Mouse (Mus musculus): Measurements from ENCODE around the gene Vmn1r188. TPM values are rescaled to one million over a fixed set of nuclear protein-coding genes. Genes with fewer than 3 reads are reported as not detected.

Gene Vmn1r188
- polyA plus RNA-seq, 1 experiment, result not detected

DNA sequence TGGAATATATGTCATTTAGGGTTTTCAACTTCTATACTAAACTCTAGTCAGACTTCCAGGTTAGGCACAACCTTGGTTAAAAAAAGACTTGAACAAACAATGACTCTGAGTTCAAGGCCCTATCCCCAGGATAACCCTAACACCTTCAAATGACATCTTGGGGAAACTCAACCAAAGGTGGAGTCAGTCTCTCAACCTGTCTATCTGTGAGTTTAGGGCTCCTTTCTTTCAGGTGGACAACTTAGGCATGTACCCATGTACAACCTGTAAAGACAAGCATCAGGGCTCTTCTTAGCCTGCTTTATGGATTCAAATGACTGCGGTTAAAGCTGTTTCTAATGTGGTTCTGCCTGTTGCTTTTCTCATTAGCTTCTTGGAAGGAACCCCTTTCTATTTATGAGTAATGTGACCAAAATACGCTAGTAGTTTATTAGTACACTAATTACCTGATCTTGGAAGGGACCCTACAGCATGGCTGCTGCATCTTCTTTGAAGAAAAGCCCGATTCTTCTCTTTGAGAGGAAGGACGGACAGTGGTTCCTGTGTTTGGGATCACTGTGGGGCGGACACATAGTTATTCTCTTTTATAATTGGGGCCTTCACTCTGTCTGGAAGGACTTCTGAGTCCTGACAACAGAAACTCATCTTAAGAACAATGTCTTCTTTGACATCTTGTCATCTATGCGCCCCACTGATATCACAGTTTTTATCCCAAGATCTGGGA lies 39.6 kb upstream of the Vmn1r188 start:
- Histone ChIP-seq H3K36me3 (ENCODE audit: control insufficient read depth, insufficient read depth) (no peaks in the 10 kb centered on the region), H3K4me3 (no peak overlapping the region), H3K27me3 (ENCODE audit: control insufficient read depth, insufficient read depth, insufficient read length) (no peaks in the 10 kb centered on the region), H3K79me2 (ENCODE audit: control insufficient read depth, insufficient read depth) (no peaks in the 10 kb centered on the region), H3K4me2 (ENCODE audit: low read depth) (peak overlapping the region; percentile 76), H3ac (ENCODE audit: control insufficient read depth, insufficient read length) (no peak overlapping the region)
- no peak for TF ChIP-seq TCF3 (IDR thresholded peaks at IDR 0.05; ENCODE audit: insufficient read length, low read depth)
- no peak for TF ChIP-seq SRF (IDR thresholded peaks at IDR 0.05; ENCODE audit: control insufficient read depth, insufficient read length, low read depth)
- no peak for TF ChIP-seq POLR2A (IDR thresholded peaks at IDR 0.05; ENCODE audit: insufficient read length, low read depth)
- TF ChIP-seq TCF12 (IDR thresholded peaks at IDR 0.05; ENCODE audit: insufficient read depth, poor library complexity, severe bottlenecking), result no peak
- no peak for TF ChIP-seq USF1 (IDR thresholded peaks at IDR 0.05; ENCODE audit: low read depth)
- TF ChIP-seq MAX (IDR thresholded peaks at IDR 0.05; ENCODE audit: low read depth), result no peak
- no peak for TF ChIP-seq MYOD1 (IDR thresholded peaks at IDR 0.05; ENCODE audit: control insufficient read depth in 1 of 3, insufficient read length in 2 of 3, low read depth in 2 of 3)
- TF ChIP-seq E2F4 (IDR thresholded peaks at IDR 0.05; ENCODE audit: insufficient read depth), result no peak
- no peak for TF ChIP-seq REST (IDR thresholded peaks at IDR 0.05; ENCODE audit: insufficient read depth, insufficient read length)
- TF ChIP-seq MYOG (IDR thresholded peaks at IDR 0.05; ENCODE audit: control insufficient read depth in 1 of 3, insufficient read depth in 1 of 3, insufficient read length in 2 of 3, low read depth in 2 of 3), result no peak

GRCm38 (mm10) chr13:22045311-22045710 lies 38.9 kb upstream of the Vmn1r188 start:
- H3K36me3 ChIP-seq (ENCODE audit: control insufficient read depth, insufficient read depth), result no peaks in the 10 kb centered on the region
- H3K4me3 ChIP-seq, result no peak overlapping the region
- no peak overlapping the region for H3K4me2 ChIP-seq (ENCODE audit: low read depth)
- H3K27me3 ChIP-seq (ENCODE audit: control insufficient read depth, insufficient read depth, insufficient read length), result no peaks in the 10 kb centered on the region
- no peak for TF ChIP-seq TCF3 (IDR thresholded peaks at IDR 0.05; ENCODE audit: insufficient read length, low read depth)
- TF ChIP-seq MYOD1 (IDR thresholded peaks at IDR 0.05; ENCODE audit: control insufficient read depth in 1 of 3, insufficient read length in 2 of 3, low read depth in 2 of 3), result no peak
- no peak for TF ChIP-seq POLR2A (IDR thresholded peaks at IDR 0.05; ENCODE audit: insufficient read length, low read depth)
- TF ChIP-seq TCF12 (IDR thresholded peaks at IDR 0.05; ENCODE audit: insufficient read depth, poor library complexity, severe bottlenecking), result no peak
- no peaks in the 10 kb centered on the region for H3K79me2 ChIP-seq (ENCODE audit: control insufficient read depth, insufficient read depth)
- no peak overlapping the region for H3ac ChIP-seq (ENCODE audit: control insufficient read depth, insufficient read length)

GRCm38 (mm10) chr13:22049041-22049440 lies 35.2 kb upstream of the Vmn1r188 start:
- Histone ChIP-seq H3ac (ENCODE audit: control insufficient read depth, insufficient read length) (no peak overlapping the region), H3K79me2 (ENCODE audit: control insufficient read depth, insufficient read depth) (no peaks in the 10 kb centered on the region), H3K27me3 (ENCODE audit: control insufficient read depth, insufficient read depth, insufficient read length) (no peaks in the 10 kb centered on the region), H3K4me3 (peak overlapping the region; percentile 30), H3K4me2 (ENCODE audit: low read depth) (no peak overlapping the region), H3K36me3 (ENCODE audit: control insufficient read depth, insufficient read depth) (no peaks in the 10 kb centered on the region)
- TF ChIP-seq POLR2AphosphoS2 (IDR thresholded peaks at IDR 0.05; ENCODE audit: insufficient read length, low read depth) (no peak), TCF3 (IDR thresholded peaks at IDR 0.05; ENCODE audit: insufficient read length, low read depth) (no peak), REST (IDR thresholded peaks at IDR 0.05; ENCODE audit: insufficient read depth, insufficient read length) (no peak), E2F4 (IDR thresholded peaks at IDR 0.05; ENCODE audit: insufficient read depth) (no peak), SRF (IDR thresholded peaks at IDR 0.05; ENCODE audit: control insufficient read depth, insufficient read length, low read depth) (no peak), MAX (IDR thresholded peaks at IDR 0.05; ENCODE audit: low read depth) (no peak), TCF12 (IDR thresholded peaks at IDR 0.05; ENCODE audit: insufficient read depth, poor library complexity, severe bottlenecking) (no peak), CEBPB (IDR thresholded peaks at IDR 0.05; ENCODE audit: insufficient read depth, poor library complexity, severe bottlenecking) (no peak), MYOG (IDR thresholded peaks at IDR 0.05; ENCODE audit: control insufficient read depth in 1 of 3, insufficient read depth in 1 of 3, insufficient read length in 2 of 3, low read depth in 2 of 3) (no peak), POLR2A (IDR thresholded peaks at IDR 0.05; ENCODE audit: insufficient read length, low read depth) (no peak)

GRCm38 (mm10) chr13:22049737-22050440 lies 34.4 kb upstream of the Vmn1r188 start:
- H3K27me3 ChIP-seq (ENCODE audit: control insufficient read depth, insufficient read depth, insufficient read length), result no peaks in the 10 kb centered on the region
- peak in 1 of 3 experiments; percentile 14 for TF ChIP-seq MYOG (IDR thresholded peaks at IDR 0.05; ENCODE audit: control insufficient read depth in 1 of 3, insufficient read depth in 1 of 3, insufficient read length in 2 of 3, low read depth in 2 of 3)
- no peak for TF ChIP-seq TCF3 (IDR thresholded peaks at IDR 0.05; ENCODE audit: insufficient read length, low read depth)
- no peak for TF ChIP-seq POLR2A (IDR thresholded peaks at IDR 0.05; ENCODE audit: insufficient read length, low read depth)
- TF ChIP-seq TCF12 (IDR thresholded peaks at IDR 0.05; ENCODE audit: insufficient read depth, poor library complexity, severe bottlenecking), result no peak
- TF ChIP-seq CEBPB (IDR thresholded peaks at IDR 0.05; ENCODE audit: insufficient read depth, poor library complexity, severe bottlenecking), result peak; percentile 65; the same call in 1 of the 2 replicates
- TF ChIP-seq MYOD1 (IDR thresholded peaks at IDR 0.05; ENCODE audit: control insufficient read depth in 1 of 3, insufficient read length in 2 of 3, low read depth in 2 of 3), result no peak
- H3K4me3 ChIP-seq, result peak overlapping the region; percentile 30
- H3K36me3 ChIP-seq (ENCODE audit: control insufficient read depth, insufficient read depth), result no peaks in the 10 kb centered on the region
- no peaks in the 10 kb centered on the region for H3K79me2 ChIP-seq (ENCODE audit: control insufficient read depth, insufficient read depth)
- peak overlapping the region; percentile 67 for H3K4me2 ChIP-seq (ENCODE audit: low read depth)
- H3ac ChIP-seq (ENCODE audit: control insufficient read depth, insufficient read length), result no peak overlapping the region
